Mouse (Mus musculus): ENCODE measurements at regions not wholly inside any gene's neighbourhood (a gene's known extent, or its start where the extent isn't known, plus 50 kb on each side); places are given as distances from the start of the nearest gene placed in this dataset.

DNA sequence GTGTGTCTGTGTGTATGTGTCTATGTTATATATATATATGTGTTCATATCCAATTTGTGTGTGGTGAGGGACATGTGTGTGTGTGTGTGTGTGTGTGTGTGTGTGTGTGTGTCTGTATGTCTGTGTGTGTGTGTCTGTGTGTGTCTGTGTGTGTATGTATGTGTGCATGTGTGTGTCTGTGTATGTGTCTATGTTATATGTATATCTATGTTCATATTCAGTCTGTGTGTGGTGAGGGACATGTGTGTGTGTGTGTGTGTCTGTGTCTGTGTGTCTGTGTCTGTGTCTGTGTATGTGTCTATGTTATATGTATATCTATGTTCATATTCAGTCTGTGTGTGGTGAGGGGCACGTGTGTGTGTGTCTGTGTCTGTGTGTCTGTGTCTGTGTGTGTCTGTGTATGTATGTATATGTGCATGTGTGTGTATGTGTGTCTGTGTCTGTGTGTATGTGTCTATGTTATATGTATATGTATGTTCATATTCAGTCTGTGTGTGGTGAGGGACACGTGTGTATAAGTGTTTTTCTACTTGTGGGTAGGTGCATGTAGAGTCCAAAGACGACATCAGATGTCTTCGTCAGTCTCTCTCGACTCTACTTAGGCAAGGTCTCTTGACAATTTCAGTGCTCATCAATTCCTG lies 370.5 kb upstream of the Slc7a11 start:
- no peak overlapping the region for H3K4me3 ChIP-seq (replicated peaks)
- no peak for ATAC-seq (ENCODE audit: insufficient number of reproducible peaks, low FRiP score, low TSS enrichment, low read depth)
- H3K9me3 ChIP-seq (replicated peaks): no peaks in the 10 kb centered on the region
- H3K27me3 ChIP-seq: no peaks in the 10 kb centered on the region
- H3K9ac ChIP-seq: no peak overlapping the region
- no peak overlapping the region for H3K27ac ChIP-seq (replicated peaks)
- no peak overlapping the region for H3K4me2 ChIP-seq (replicated peaks)
- H3K36me3 ChIP-seq: no peaks in the 10 kb centered on the region
- 0 out of 2 replicates have a peak, but pooled peaks cover 8% of the 10 kb centered on the region for H3K4me1 ChIP-seq
- 87% methylated on average over 5 of the region's 5 CpGs for WGBS

DNA sequence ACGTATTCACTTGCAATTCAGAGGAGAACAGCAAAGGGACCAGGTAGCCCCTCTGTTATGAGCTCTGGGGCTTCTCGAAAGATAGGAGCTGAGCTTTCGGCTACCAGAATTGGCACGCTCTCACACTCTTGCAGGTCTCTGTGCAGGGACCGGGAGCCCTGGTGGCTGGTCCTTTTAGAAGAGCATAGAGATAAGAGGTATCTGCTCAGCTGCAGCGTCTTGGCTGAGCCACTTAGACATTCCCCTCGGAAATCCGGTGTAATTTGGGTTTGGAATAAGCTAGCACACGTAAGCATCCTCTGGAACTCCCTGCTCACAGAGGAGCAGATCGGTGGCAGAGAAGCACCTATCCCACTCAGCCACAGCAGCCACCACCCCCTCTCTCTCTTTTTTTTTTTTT lies 372.3 kb upstream of the Slc7a11 start:
- Histone ChIP-seq H3K4me3 (replicated peaks) (no peak overlapping the region), H3K9ac (no peak overlapping the region), H3K27ac (replicated peaks) (no peak overlapping the region), H3K4me1 (0 out of 2 replicates have a peak, but pooled peaks cover 8% of the 10 kb centered on the region), H3K27me3 (no peaks in the 10 kb centered on the region), H3K4me2 (replicated peaks) (no peak overlapping the region), H3K36me3 (no peaks in the 10 kb centered on the region), H3K9me3 (replicated peaks) (no peaks in the 10 kb centered on the region)
- ATAC-seq (ENCODE audit: insufficient number of reproducible peaks, low FRiP score, low TSS enrichment, low read depth): no peak
- 83% methylated on average over 10 of the region's 10 CpGs for WGBS

DNA sequence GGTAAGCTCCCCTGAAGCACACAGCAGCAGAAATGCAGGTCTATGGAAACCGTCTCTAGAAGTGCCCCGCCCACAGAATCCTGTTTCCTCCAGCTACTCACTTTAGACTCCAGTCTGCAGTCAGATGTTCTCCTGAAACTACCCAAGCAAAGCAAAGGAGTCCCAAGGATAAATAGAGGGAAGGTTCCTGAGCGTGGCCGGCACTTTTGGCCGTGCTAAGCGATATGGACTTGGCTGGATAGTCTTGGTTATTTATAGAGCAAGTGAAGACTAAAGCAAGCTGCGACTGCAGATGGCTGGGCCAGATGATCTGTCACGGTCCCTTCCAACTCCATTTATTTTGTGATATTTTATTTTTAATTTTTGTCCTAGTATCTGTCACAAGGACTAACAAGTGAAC lies 373.1 kb upstream of the Slc7a11 start:
- no peaks in the 10 kb centered on the region for H3K9me3 ChIP-seq (replicated peaks)
- H3K36me3 ChIP-seq: no peaks in the 10 kb centered on the region
- no peak overlapping the region for H3K4me3 ChIP-seq (replicated peaks)
- WGBS: 68% methylated on average over 8 of the region's 8 CpGs
- no peaks in the 10 kb centered on the region for H3K27me3 ChIP-seq
- no peak overlapping the region for H3K9ac ChIP-seq
- no peak overlapping the region for H3K27ac ChIP-seq (replicated peaks)
- H3K4me1 ChIP-seq: 0 out of 2 replicates have a peak, but pooled peaks cover 8% of the 10 kb centered on the region
- ATAC-seq (ENCODE audit: insufficient number of reproducible peaks, low FRiP score, low TSS enrichment, low read depth): no peak
- H3K4me2 ChIP-seq (replicated peaks): no peak overlapping the region

DNA sequence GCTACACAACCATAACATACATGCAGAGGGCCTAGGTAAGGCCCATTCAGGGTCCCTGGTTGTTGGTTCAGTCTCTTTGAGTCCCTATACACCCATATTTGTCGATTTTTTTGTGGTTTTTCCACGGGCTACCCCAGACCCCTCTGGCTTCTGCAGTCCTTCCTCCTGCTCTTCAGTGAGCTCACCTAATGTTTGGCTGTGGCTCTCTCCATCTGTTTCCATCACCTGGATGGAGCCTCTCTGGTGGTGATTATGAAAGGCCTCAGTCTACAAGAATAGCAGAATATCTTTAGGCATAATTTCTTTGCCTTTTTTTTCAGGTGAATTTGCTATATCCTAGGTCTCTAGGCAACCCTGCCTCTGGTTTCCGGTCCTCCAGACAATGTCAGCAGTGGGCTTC lies 373.9 kb upstream of the Slc7a11 start:
- no peak overlapping the region for H3K27ac ChIP-seq (replicated peaks)
- no peak overlapping the region for H3K9ac ChIP-seq
- H3K4me1 ChIP-seq: 0 out of 2 replicates have a peak, but pooled peaks cover 8% of the 10 kb centered on the region
- 78% methylated on average over 3 of the region's 3 CpGs for WGBS
- no peak overlapping the region for H3K4me3 ChIP-seq (replicated peaks)
- no peaks in the 10 kb centered on the region for H3K27me3 ChIP-seq
- no peaks in the 10 kb centered on the region for H3K36me3 ChIP-seq
- no peaks in the 10 kb centered on the region for H3K9me3 ChIP-seq (replicated peaks)
- no peak overlapping the region for H3K4me2 ChIP-seq (replicated peaks)
- ATAC-seq (ENCODE audit: insufficient number of reproducible peaks, low FRiP score, low TSS enrichment, low read depth): no peak

GRCm38 (mm10) chr3:50820776-50821175 lies 377.4 kb upstream of the Slc7a11 start:
- no peak overlapping the region for H3K4me2 ChIP-seq (replicated peaks)
- no peak overlapping the region for H3K9ac ChIP-seq
- no peaks in the 10 kb centered on the region for H3K36me3 ChIP-seq
- H3K4me1 ChIP-seq: peaks cover 8% of the 10 kb centered on the region; the same call in 1 of the 2 replicates
- no peaks in the 10 kb centered on the region for H3K9me3 ChIP-seq (replicated peaks)
- ATAC-seq (ENCODE audit: insufficient number of reproducible peaks, low FRiP score, low TSS enrichment, low read depth): no peak
- H3K27ac ChIP-seq (replicated peaks): no peak overlapping the region
- H3K27me3 ChIP-seq: no peaks in the 10 kb centered on the region
- H3K4me3 ChIP-seq (replicated peaks): no peak overlapping the region
- 65% methylated on average over 1 of the region's 1 CpGs for WGBS

DNA sequence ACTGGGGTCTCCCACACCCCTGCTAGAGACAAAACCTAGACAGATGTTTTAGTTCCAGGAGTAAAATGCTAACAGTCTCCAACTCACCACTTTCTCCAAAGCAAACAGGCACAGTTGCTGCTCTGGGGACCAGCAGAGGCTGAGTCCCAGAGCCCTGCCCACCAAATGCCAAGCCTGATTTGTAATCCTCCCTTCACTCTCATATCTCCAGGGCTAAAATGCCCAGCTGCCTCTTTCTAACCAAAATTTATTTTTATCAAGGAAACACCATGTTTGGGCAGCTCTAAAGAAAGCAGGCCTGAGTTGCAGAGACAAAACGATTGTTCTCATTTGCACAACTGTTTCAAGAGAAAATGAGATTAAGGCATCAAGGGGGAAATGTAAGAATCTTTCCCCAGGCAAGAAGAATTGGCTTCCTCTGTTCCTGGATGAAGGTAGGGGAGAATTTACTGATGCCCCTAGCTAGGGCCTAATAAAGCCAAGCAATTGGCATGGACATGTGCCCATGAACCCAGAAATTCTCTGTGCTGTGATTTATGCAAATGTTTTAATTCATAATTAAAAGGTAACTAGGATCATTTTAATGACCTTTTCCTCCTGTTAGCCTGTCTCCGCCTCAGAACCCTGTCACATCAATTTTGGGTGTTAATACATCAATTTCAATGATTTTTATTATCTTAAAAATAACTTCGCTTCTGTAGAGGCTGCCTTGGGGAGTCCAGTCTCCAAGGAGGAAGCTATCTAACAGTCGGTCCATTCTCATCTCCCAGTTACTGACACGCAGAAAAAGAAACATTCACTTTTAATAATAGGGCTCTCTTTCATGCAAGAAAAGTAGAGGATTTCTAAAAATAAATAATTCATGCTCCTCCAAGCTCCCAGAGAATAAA lies 382.4 kb upstream of the Slc7a11 start:
- H3K4me2 ChIP-seq (replicated peaks): no peak overlapping the region
- WGBS: 44% methylated on average over 5 of the region's 5 CpGs

DNA sequence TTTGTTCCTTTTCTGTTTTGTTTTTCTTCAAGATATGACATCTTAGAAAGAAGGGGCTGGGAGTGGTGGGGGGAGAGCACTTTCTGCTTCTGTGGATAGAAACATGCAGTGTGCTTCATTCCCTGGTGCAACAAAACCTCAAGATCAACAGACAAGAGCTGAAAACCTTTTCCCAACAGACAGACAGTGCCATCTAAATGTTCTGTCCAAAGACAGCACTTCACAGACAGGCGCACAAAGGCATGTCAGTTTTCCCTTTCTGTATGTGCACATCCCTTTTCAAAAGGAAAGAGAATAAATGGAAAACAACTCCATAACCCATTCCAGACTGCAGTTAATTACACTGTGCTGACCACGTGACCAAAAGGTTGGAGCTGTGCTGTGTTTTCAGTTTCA lies 383.0 kb upstream of the Slc7a11 start:
- Histone ChIP-seq H3K27me3 (no peaks in the 10 kb centered on the region), H3K9me3 (replicated peaks) (no peaks in the 10 kb centered on the region), H3K36me3 (no peaks in the 10 kb centered on the region), H3K9ac (no peak overlapping the region), H3K4me3 (replicated peaks) (no peak overlapping the region), H3K27ac (replicated peaks) (peak overlapping the region; percentile 52; the same call in 1 of the 2 replicates), H3K4me1 (peaks cover 5% of the 10 kb centered on the region; the same call in 1 of the 2 replicates), H3K4me2 (replicated peaks) (no peak overlapping the region)
- no peak for ATAC-seq (ENCODE audit: insufficient number of reproducible peaks, low FRiP score, low TSS enrichment, low read depth)
- 44% methylated on average over 2 of the region's 2 CpGs for WGBS

More for the DNA sequence above, 382.4 kb upstream of the Slc7a11 start:
- H3K9me3 ChIP-seq (replicated peaks): no peaks in the 10 kb centered on the region
- H3K9ac ChIP-seq: no peak overlapping the region
- ATAC-seq (ENCODE audit: insufficient number of reproducible peaks, low FRiP score, low TSS enrichment, low read depth): no peak
- H3K4me1 ChIP-seq: peaks cover 5% of the 10 kb centered on the region; the same call in 1 of the 2 replicates
- no peaks in the 10 kb centered on the region for H3K36me3 ChIP-seq
- no peaks in the 10 kb centered on the region for H3K27me3 ChIP-seq
- H3K27ac ChIP-seq (replicated peaks): peak overlapping the region; percentile 52; the same call in 1 of the 2 replicates
- no peak overlapping the region for H3K4me3 ChIP-seq (replicated peaks)

DNA sequence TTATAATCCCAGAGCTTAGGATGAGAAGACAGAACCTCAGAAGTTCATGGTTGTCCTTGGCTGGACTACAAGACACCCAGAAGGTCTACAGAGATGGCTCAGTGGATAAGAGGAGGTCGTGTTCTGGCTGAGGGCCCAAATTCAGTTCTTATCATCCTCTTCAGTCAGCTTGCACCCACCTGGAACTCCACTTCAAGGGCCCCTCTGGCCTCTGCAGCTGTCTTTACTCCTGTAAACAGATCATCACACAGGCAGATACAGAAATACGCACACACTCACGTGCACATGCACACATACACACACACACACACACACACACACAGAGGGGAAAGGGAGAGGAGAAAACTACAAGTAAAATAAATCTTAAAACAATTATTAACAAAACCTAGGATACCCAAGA lies 385.8 kb upstream of the Slc7a11 start:
- peaks cover 5% of the 10 kb centered on the region; the same call in 1 of the 2 replicates for H3K4me1 ChIP-seq
- H3K27ac ChIP-seq (replicated peaks): no peak overlapping the region
- no peak for ATAC-seq (ENCODE audit: insufficient number of reproducible peaks, low FRiP score, low TSS enrichment, low read depth)
- no peaks in the 10 kb centered on the region for H3K9me3 ChIP-seq (replicated peaks)
- H3K36me3 ChIP-seq: no peaks in the 10 kb centered on the region
- WGBS: 78% methylated on average over 3 of the region's 3 CpGs
- no peak overlapping the region for H3K9ac ChIP-seq
- H3K27me3 ChIP-seq: no peaks in the 10 kb centered on the region
- H3K4me2 ChIP-seq (replicated peaks): no peak overlapping the region
- H3K4me3 ChIP-seq (replicated peaks): no peak overlapping the region

GRCm38 (mm10) chr3:50830446-50830845 lies 387.0 kb upstream of the Slc7a11 start:
- Histone ChIP-seq H3K4me3 (replicated peaks) (no peak overlapping the region), H3K9me3 (replicated peaks) (no peaks in the 10 kb centered on the region), H3K36me3 (no peaks in the 10 kb centered on the region), H3K27ac (replicated peaks) (no peak overlapping the region), H3K27me3 (no peaks in the 10 kb centered on the region), H3K4me1 (peaks cover 4% of the 10 kb centered on the region; the same call in 1 of the 2 replicates), H3K9ac (no peak overlapping the region), H3K4me2 (replicated peaks) (no peak overlapping the region)
- 59% methylated on average over 6 of the region's 6 CpGs for WGBS
- no peak for ATAC-seq (ENCODE audit: insufficient number of reproducible peaks, low FRiP score, low TSS enrichment, low read depth)

GRCm38 (mm10) chr3:50830926-50831325 lies 387.5 kb upstream of the Slc7a11 start:
- H3K4me3 ChIP-seq (replicated peaks): no peak overlapping the region
- ATAC-seq (ENCODE audit: insufficient number of reproducible peaks, low FRiP score, low TSS enrichment, low read depth): no peak
- H3K4me1 ChIP-seq: no peaks in the 10 kb centered on the region
- H3K9me3 ChIP-seq (replicated peaks): no peaks in the 10 kb centered on the region
- no peak overlapping the region for H3K27ac ChIP-seq (replicated peaks)
- no peak overlapping the region for H3K9ac ChIP-seq
- WGBS: 62% methylated on average over 9 of the region's 9 CpGs
- no peak overlapping the region for H3K4me2 ChIP-seq (replicated peaks)
- H3K27me3 ChIP-seq: no peaks in the 10 kb centered on the region
- H3K36me3 ChIP-seq: no peaks in the 10 kb centered on the region

DNA sequence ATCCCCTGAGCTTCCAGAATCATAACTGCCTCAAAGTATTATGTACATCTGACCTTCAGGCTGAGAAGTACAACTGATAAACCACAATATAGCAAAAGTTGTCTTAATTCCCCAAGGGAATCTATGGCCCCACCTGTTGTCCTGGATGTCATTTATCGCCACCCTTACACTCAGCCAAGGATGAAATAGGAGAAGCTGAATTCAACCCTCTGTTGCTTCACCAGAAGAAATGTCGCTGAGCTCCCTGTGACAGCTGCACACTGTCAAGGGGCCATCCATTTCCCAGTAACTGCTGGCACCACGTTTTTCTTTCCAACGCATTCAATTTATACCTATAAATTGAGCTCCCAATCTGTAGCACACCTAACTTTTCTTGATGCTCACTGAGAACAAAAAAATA lies 382.0 kb upstream of the Noct start:
- H3K36me3 ChIP-seq: no peaks in the 10 kb centered on the region
- H3K4me1 ChIP-seq: peaks cover 13% of the 10 kb centered on the region; the same call in 1 of the 2 replicates
- no peak overlapping the region for H3K27ac ChIP-seq (replicated peaks)
- H3K27me3 ChIP-seq: no peaks in the 10 kb centered on the region
- H3K4me3 ChIP-seq (replicated peaks): no peak overlapping the region
- H3K9ac ChIP-seq: no peak overlapping the region
- no peak overlapping the region for H3K4me2 ChIP-seq (replicated peaks)
- no peaks in the 10 kb centered on the region for H3K9me3 ChIP-seq (replicated peaks)
- ATAC-seq (ENCODE audit: insufficient number of reproducible peaks, low FRiP score, low TSS enrichment, low read depth): no peak
- WGBS: 65% methylated on average over 4 of the region's 4 CpGs

Measured in embryonic facial prominence, embryonic 15.5 days (tissue).